In genomic region chr11:20639918-20640447, GRCm38 (mm10) we compare ENCODE assay signal across 8 mouse cellular contexts.
DNase-seq lines count a peak whose midpoint lies in the region; TF ChIP-seq lines count a peak whose summit lies in the region.

No protein-coding gene starts in this region.

- peak; percentile 40 to 59 for DNase-seq in lung, adult 18-20 months
- no peak for DNase-seq in lung, postnatal 25 days (ENCODE audit: low spot score)
- DNase-seq in gastrocnemius, adult 2 months: peak; percentile 68
- DNase-seq in hindlimb bud, embryonic 11.5 days (ENCODE audit: extremely low spot score, low read depth, low spot score): peak; percentile 61
- peak; percentile 43 for DNase-seq in lung, postnatal 36 days
- no peak for DNase-seq in right cerebral cortex, postnatal 4 days
- DNase-seq in cerebellum, postnatal 25 days: no peak
- no peak for DNase-seq in left cerebral cortex, adult 11 months (ENCODE audit: low spot score)

- TF ChIP-seq CTCF in gastrocnemius, adult 2 months (IDR thresholded peaks at IDR 0.05): no peak

- peak overlapping the region; percentile 72 for H3K27ac ChIP-seq in gastrocnemius, adult 2 months

- intact Hi-C loops in gastrocnemius, adult 2 months (cut with DNase I): loop anchor here (5.0 to 10.0 kb wide), 2 partner anchors 163 to 215 kb away; no protein-coding TSS in a partner anchor

- peak overlapping the region; percentile 42 for H3K4me3 ChIP-seq in gastrocnemius, adult 2 months

Comparison
In these comparisons a context has a peak if more than half of its experiments do, and no peak if none do; other contexts are left out.
1. DNase-seq: peak in lung, adult 18-20 months (2 of 2), gastrocnemius, adult 2 months (single experiment), hindlimb bud, embryonic 11.5 days (single experiment) and lung, postnatal 36 days (single experiment); none in lung, postnatal 25 days (single experiment), right cerebral cortex, postnatal 4 days (single experiment), cerebellum, postnatal 25 days (0 of 2) and left cerebral cortex, adult 11 months (single experiment).